Mouse (Mus musculus): ENCODE results near the gene Gsta4. TPM values are rescaled to one million over a fixed set of nuclear protein-coding genes. Genes with fewer than 3 reads are reported as not detected.

Gsta4 gene
- polyA plus RNA-seq, 2 experiments = 17.2 to 30.6 TPM

- no peaks in the 10 kb centered on the region for H3K4me1 ChIP-seq (replicated peaks; ENCODE audit: control insufficient read depth in 2 of 2, insufficient read depth in 2 of 2, low read length in 1 of 2)
- ATAC-seq (ENCODE audit: insufficient read depth) (no peak), DNase-seq (ENCODE audit: low read depth in 3 of 3, low spot score in 3 of 3) (no peak)
- WGBS (ENCODE audit: insufficient replicate concordance) = 65% methylated on average over 6 of the region's 6 CpGs
- H3K4me3 ChIP-seq (ENCODE audit: insufficient read depth in 1 of 2, low read depth in 2 of 2, low read length in 2 of 2) = no peak overlapping the region
- H3K27ac ChIP-seq = no peak overlapping the region
- no peaks in the 10 kb centered on the region for H3K36me3 ChIP-seq (replicated peaks; ENCODE audit: control insufficient read depth, insufficient read depth, low read depth)
- no peaks in the 10 kb centered on the region for H3K9me3 ChIP-seq (ENCODE audit: control insufficient read depth, low read length)
- no peak for TF ChIP-seq EP300 (IDR thresholded peaks at IDR 0.05; ENCODE audit: low read depth)
- TF ChIP-seq CTCF (IDR thresholded peaks at IDR 0.05; ENCODE audit: low read depth) = no peak
- H3K9ac ChIP-seq (replicated peaks) = no peak overlapping the region
- H3K27me3 ChIP-seq (ENCODE audit: control insufficient read depth, insufficient read depth, low read length) = no peaks in the 10 kb centered on the region
- H3K4me2 ChIP-seq (ENCODE audit: low read depth) = no peak overlapping the region
Measured at GRCm38 (mm10) chr9:78204194-78204593, 21.6 kb downstream of the Gsta4 start.

GRCm38 (mm10) chr9:78208956-78209355 is 26.4 kb downstream of the Gsta4 start:
- no peaks in the 10 kb centered on the region for H3K9me3 ChIP-seq (ENCODE audit: control insufficient read depth, low read length)
- peaks cover 0 to 2% of the 10 kb centered on the region in 2 experiments; a peak in 1 of 4 replicates for H3K4me1 ChIP-seq (replicated peaks; ENCODE audit: control insufficient read depth in 2 of 2, insufficient read depth in 2 of 2, low read length in 1 of 2)
- ATAC-seq (ENCODE audit: insufficient read depth) (no peak), DNase-seq (ENCODE audit: low read depth in 3 of 3, low spot score in 3 of 3) (no peak)
- 31% methylated on average over 4 of the region's 4 CpGs for WGBS (ENCODE audit: insufficient replicate concordance)
- no peak overlapping the region for H3K9ac ChIP-seq (replicated peaks)
- no peak for TF ChIP-seq EP300 (IDR thresholded peaks at IDR 0.05; ENCODE audit: low read depth)
- TF ChIP-seq CTCF (IDR thresholded peaks at IDR 0.05; ENCODE audit: low read depth) = no peak
- H3K27ac ChIP-seq = no peak overlapping the region
- H3K36me3 ChIP-seq (replicated peaks; ENCODE audit: control insufficient read depth, insufficient read depth, low read depth) = no peaks in the 10 kb centered on the region
- no peaks in the 10 kb centered on the region for H3K27me3 ChIP-seq (ENCODE audit: control insufficient read depth, insufficient read depth, low read length)
- no peak overlapping the region for H3K4me2 ChIP-seq (ENCODE audit: low read depth)
- H3K4me3 ChIP-seq (ENCODE audit: insufficient read depth in 1 of 2, low read depth in 2 of 2, low read length in 2 of 2) = no peak overlapping the region

GRCm38 (mm10) chr9:78210079-78210478 is 27.5 kb downstream of the Gsta4 start:
- Histone ChIP-seq H3K9me3 (ENCODE audit: control insufficient read depth, low read length) (no peaks in the 10 kb centered on the region), H3K4me3 (ENCODE audit: insufficient read depth in 1 of 2, low read depth in 2 of 2, low read length in 2 of 2) (no peak overlapping the region), H3K4me2 (ENCODE audit: low read depth) (no peak overlapping the region), H3K9ac (replicated peaks) (no peak overlapping the region), H3K4me1 (replicated peaks; ENCODE audit: control insufficient read depth in 2 of 2, insufficient read depth in 2 of 2, low read length in 1 of 2) (peaks cover 0 to 2% of the 10 kb centered on the region in 2 experiments; a peak in 1 of 4 replicates), H3K36me3 (replicated peaks; ENCODE audit: control insufficient read depth, insufficient read depth, low read depth) (no peaks in the 10 kb centered on the region), H3K27me3 (ENCODE audit: control insufficient read depth, insufficient read depth, low read length) (no peaks in the 10 kb centered on the region), H3K27ac (no peak overlapping the region)
- TF ChIP-seq EP300 (IDR thresholded peaks at IDR 0.05; ENCODE audit: low read depth) (no peak), CTCF (IDR thresholded peaks at IDR 0.05; ENCODE audit: low read depth) (no peak)
- WGBS (ENCODE audit: insufficient replicate concordance) = 77% methylated on average over 3 of the region's 3 CpGs
- no peak for DNase-seq (ENCODE audit: low read depth in 3 of 3, low spot score in 3 of 3)
- ATAC-seq (ENCODE audit: insufficient read depth) = no peak

GRCm38 (mm10) chr9:78210821-78211220 is 28.2 kb downstream of the Gsta4 start:
- no peak for DNase-seq (ENCODE audit: low read depth in 3 of 3, low spot score in 3 of 3)
- Histone ChIP-seq H3K27me3 (ENCODE audit: control insufficient read depth, insufficient read depth, low read length) (no peaks in the 10 kb centered on the region), H3K4me2 (ENCODE audit: low read depth) (no peak overlapping the region), H3K9me3 (ENCODE audit: control insufficient read depth, low read length) (no peaks in the 10 kb centered on the region), H3K4me1 (replicated peaks; ENCODE audit: control insufficient read depth in 2 of 2, insufficient read depth in 2 of 2, low read length in 1 of 2) (peaks cover 0 to 2% of the 10 kb centered on the region in 2 experiments; a peak in 1 of 4 replicates), H3K36me3 (replicated peaks; ENCODE audit: control insufficient read depth, insufficient read depth, low read depth) (no peaks in the 10 kb centered on the region), H3K4me3 (ENCODE audit: insufficient read depth in 1 of 2, low read depth in 2 of 2, low read length in 2 of 2) (no peak overlapping the region), H3K27ac (no peak overlapping the region), H3K9ac (replicated peaks) (no peak overlapping the region)
- TF ChIP-seq EP300 (IDR thresholded peaks at IDR 0.05; ENCODE audit: low read depth) (no peak), CTCF (IDR thresholded peaks at IDR 0.05; ENCODE audit: low read depth) (no peak)
- ATAC-seq (ENCODE audit: insufficient read depth) = no peak
- 83% methylated on average over 2 of the region's 2 CpGs for WGBS (ENCODE audit: insufficient replicate concordance)

- Histone ChIP-seq H3K4me2 (ENCODE audit: low read depth) (no peak overlapping the region), H3K9ac (replicated peaks) (no peak overlapping the region), H3K27me3 (ENCODE audit: control insufficient read depth, insufficient read depth, low read length) (no peaks in the 10 kb centered on the region), H3K36me3 (replicated peaks; ENCODE audit: control insufficient read depth, insufficient read depth, low read depth) (no peaks in the 10 kb centered on the region), H3K27ac (no peak overlapping the region), H3K9me3 (ENCODE audit: control insufficient read depth, low read length) (no peaks in the 10 kb centered on the region), H3K4me1 (replicated peaks; ENCODE audit: control insufficient read depth in 2 of 2, insufficient read depth in 2 of 2, low read length in 1 of 2) (peaks cover 0 to 2% of the 10 kb centered on the region in 2 experiments; a peak in 1 of 4 replicates), H3K4me3 (ENCODE audit: insufficient read depth in 1 of 2, low read depth in 2 of 2, low read length in 2 of 2) (no peak overlapping the region)
- no peak for ATAC-seq (ENCODE audit: insufficient read depth)
- TF ChIP-seq CTCF (IDR thresholded peaks at IDR 0.05; ENCODE audit: low read depth) = no peak
- TF ChIP-seq EP300 (IDR thresholded peaks at IDR 0.05; ENCODE audit: low read depth) = no peak
- no peak for DNase-seq (ENCODE audit: low read depth in 3 of 3, low spot score in 3 of 3)
- 71% methylated on average over 3 of the region's 3 CpGs for WGBS (ENCODE audit: insufficient replicate concordance)
Measured at GRCm38 (mm10) chr9:78211521-78211920, 28.9 kb downstream of the Gsta4 start.

Measured in liver, embryonic 14.5 days (tissue).